Mouse (Mus musculus) cerebellum, postnatal 36 days (tissue): Measurements from ENCODE around the gene Prkaca.

ENCODE experiments used
- DNase-seq, 2 experiments: peaks; one replicate each; pipeline ENCODE4 v3.0.0; 2021 to 2022; ENCODE audit warnings: mixed read lengths in 2 of 2

The Prkaca gene

GRCm38 (mm10) chr8:83972150-83973120 lies at the start of gene Prkaca:
TSS of gene Prkaca (plus strand) at chr8:83972993.
- DNase-seq = peak; percentile 96 to 99

GRCm38 (mm10) chr8:83924585-83924984 lies 48.2 kb upstream of the Prkaca start:
- no peak for DNase-seq

- DNase-seq = peak in 1 of 2 experiments; percentile 2
Observed at GRCm38 (mm10) chr8:83926266-83926665, 46.5 kb upstream of the Prkaca start.

- no peak for DNase-seq
Observed at GRCm38 (mm10) chr8:83934222-83934621, 38.6 kb upstream of the Prkaca start.

DNA sequence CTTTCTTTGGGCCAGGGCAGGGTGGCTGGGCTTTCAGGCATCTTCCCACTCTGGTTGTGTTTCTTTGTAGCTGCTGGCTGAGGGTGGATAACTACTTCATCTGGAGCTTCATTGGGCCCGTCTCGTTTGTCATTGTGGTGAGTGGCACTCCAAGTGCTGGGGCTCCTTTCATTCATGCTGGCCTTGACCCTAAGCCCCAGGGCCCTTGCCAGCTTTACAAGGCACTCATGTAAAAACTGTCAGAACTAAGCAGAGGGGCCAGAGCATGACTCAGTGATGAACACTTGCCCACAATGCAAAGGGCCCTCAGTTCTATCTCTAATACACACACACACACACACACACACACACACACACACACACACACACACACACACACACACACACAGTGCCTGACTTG lies 37.8 kb upstream of the Prkaca start:
- no peak for DNase-seq

- no peak for DNase-seq
Observed at GRCm38 (mm10) chr8:83935435-83935834, 37.4 kb upstream of the Prkaca start.

DNA sequence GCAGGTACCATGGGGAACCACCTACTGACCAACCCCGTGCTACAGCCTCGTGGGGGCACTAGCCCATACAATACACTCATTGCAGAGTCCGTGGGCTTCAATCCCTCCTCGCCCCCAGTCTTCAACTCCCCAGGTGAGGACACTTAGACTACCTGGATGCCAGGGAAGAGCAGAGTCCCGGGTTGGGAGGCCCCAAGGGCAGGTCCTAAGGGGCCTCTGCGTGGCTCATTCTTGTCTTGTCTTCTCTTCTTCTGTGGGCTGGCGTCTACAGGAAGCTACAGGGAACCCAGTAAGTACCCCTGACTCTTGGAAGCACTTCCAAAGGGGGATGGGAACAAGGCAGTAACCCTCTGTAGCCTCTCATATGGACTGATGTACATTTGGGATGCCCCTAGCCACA lies 35.1 kb upstream of the Prkaca start:
- DNase-seq = peak in 1 of 2 experiments; percentile 1

DNA sequence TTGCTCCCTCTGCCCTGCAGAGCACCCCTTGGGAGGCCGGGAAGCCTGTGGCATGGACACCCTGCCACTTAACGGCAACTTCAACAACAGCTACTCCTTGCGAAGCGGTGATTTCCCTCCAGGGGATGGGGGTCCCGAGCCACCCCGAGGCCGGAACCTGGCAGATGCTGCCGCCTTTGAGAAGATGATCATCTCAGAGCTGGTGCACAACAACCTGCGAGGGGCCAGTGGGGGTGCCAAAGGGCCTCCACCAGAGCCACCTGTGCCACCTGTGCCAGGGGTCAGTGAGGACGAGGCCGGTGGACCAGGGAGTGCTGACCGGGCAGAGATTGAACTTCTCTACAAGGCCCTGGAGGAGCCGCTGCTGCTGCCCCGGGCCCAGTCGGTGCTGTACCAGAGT lies 34.5 kb upstream of the Prkaca start:
- DNase-seq = peak in 1 of 2 experiments; percentile 12

DNA sequence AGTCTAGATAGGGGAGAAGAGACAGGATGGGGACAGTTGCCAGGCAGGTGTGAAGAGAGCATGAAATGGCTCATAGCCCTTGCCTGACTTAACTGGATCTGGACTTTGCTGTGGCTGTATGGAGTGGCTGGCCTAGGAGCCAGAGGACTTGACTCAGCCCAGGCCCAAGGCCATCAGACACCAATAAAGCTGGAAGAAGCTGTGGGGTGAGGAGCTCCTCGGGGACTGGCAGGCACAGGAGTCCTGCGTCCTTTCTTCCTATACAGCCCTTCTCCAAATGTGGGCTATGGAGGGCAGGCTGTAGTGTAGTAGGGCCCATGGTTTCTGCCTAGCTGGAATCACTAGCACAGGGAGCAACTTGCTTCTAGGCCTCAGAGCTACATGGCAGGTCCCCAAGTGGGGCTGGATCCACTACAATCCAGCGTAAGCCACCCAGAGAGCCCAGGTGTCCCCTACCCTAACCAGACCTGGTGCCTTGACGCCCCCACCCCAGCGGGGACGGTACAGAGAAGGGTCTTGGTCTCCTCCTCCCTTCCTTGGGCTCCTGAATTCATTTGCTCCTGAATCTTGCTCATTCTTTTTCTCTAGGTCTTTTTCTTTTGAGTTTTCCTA lies 31.6 kb upstream of the Prkaca start:
- no peak for DNase-seq

DNA sequence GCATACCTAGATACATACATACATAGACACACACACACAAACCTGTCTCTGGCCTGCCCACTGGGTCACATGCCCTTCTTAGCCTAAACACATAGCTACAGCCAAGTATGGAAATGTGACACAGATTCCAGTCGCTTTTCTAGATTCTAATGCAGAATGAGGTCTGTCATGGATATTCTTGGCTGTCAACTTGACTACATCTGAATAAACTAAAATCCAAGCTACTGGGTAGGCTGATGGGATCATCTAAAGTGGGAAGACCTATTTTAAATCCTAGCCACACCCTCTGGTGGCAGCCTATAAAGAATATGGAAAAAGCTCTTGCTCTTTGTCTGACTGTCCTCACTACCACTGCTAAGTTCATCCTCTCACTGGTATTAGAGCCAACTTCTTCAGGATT lies 30.3 kb upstream of the Prkaca start:
- no peak for DNase-seq

- DNase-seq = no peak
Observed at GRCm38 (mm10) chr8:83945540-83945939, 27.3 kb upstream of the Prkaca start.

- DNase-seq = no peak
Observed at GRCm38 (mm10) chr8:83954749-83955105, 18.1 kb upstream of the Prkaca start.

DNA sequence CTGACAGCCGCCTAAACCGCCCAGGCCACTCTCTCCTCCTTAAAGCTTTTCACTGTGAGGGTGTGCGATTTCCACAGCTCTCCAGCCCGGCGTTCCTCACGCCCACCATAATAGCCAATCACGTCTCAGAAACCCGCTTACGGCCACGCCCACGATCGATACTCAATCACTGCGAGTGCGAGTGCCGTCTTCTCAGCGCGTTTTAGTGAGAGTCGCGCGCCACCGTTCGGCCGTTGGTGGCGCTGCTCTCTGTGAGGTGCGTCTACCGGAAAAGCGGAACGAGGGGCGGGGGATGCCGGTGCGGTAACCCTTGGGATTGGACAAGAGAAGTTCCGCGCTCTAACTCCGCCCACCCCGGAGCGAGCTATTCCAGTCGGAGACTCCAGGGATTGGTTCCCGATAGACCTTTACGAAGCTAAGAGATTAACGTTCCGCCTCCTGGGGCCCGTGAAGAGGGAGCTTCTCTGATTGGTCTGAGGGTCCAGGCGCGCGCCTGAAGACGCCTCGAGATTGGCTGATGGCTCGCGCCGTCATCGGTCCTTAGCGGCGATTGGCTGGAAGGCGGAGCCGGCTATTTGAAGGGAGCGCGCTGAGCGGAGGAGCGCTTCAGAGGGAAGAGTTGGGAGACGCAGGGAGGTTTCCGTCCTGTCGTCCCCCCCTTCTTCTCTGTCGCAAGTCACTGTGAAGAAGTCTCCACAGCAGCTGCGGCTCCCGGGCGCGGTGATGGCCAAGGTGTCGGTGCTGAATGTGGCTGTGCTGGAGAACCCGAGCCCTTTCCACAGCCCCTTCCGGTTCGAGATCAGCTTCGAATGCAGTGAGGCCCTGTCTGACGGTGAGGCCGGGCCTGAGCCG lies 17.5 kb upstream of the Prkaca start, which contains the start of the genes Gm10644 and Asf1b:
Gm10644 (minus strand) TSS at position 100 of the 852 bp plus-strand sequence.
Asf1b (plus strand) TSS at position 402 of the 852 bp plus-strand sequence.
- DNase-seq = peak; percentile 97 to 99

GRCm38 (mm10) chr8:83955958-83956218 lies 16.9 kb upstream of the Prkaca start:
- no peak for DNase-seq

DNA sequence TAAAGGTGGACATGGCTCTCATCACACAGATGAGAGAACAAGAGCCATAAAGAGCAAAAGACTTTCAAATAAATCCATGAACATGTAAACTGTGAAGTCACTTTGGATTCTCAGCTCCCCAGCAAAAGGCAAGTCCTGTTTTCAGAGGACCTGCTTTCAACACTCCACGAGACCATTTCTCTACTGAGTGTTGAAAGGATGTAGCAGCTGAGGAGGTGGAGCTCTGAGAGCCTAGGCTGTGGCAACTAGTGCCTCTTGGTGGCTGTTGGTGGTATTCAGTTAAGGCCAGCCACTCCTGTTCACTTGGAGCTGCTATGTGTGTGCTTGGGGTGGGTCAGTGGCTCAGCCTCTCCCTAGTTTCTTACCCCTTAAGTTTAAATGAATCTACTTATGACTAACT lies 16.0 kb upstream of the Prkaca start:
- no peak for DNase-seq

- DNase-seq = no peak
Observed at GRCm38 (mm10) chr8:83964015-83964765, 8.6 kb upstream of the Prkaca start.

DNA sequence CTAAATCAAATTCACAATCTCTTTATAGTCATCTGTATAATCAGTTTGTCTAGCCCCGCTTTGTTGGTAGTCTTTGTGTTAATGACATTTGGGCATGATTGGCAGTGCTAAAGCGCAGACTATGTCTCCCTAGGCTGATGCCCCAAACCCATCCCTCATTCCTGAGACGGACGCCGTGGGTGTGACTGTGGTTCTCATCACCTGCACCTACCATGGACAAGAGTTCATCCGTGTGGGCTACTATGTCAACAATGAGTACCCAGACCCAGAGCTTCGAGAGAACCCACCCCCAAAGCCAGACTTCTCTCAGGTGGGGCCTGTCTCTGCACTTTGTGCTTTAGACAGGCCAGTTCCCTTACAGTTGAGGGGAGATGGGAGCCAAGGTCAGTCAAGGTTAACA lies 5.1 kb upstream of the Prkaca start:
- DNase-seq = no peak

DNA sequence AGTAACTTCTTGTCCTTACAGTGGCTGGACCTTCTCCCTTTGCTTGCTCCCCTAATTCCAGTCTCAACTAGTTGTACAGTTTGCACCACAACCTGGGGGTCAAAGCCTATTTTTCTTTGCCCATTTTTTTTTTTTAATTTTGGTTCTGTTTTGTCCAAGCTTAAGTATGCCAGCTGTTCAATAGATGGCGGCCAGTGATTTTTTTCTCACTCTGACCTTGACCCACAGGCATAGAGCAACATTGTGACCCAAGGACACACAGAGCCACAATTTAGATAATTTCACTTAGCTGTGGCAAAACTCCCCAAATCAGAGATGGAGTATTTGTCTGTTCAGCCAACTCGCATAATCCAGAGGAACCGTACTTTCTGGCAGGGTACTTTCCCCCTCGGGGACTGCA lies 1.7 kb upstream of the Prkaca start:
- DNase-seq = no peak

DNA sequence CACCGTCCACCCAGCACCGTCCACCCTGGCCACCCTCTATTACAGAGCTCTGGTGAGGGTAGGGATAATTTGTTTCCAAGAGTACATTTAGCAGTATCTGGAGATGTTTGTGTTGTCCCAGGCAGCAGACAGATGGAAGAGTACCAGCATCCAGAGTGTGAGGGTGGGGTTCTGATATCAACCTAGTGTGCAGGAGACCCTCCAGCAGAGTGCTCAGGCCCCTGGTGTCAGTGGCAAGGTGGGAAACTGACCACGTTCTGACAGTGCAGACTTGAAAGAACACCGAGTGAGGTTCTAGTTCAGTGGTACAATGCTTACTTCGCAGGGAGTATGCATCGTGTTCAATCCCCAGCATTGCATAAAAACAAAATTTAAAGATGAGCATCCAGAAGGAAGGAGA lies 1.1 kb upstream of the Prkaca start:
- no peak for DNase-seq

- peak; percentile 33 to 44 for DNase-seq
Observed at GRCm38 (mm10) chr8:83973161-83974031, 603 bp downstream of the Prkaca start.

DNA sequence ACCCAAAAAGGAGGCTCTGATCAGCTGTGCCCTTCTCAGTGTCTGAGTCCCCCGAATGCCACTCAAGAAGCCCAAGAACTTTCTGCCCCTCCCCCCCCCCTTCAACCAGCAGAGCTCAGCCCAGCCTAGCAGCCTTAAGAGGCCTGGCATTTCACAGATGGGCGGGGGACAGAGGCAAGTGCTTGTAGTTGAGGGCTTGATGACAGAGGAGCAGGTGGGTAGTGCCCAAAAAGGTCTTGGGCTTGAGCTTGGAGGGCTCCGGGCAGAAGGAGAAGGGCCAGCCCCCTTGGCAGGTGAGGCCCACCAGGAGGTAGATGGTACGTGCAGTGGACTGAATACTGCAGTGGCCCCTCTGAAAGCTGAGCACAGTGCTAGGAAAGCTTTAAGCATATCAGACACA lies 1.7 kb downstream of the Prkaca start:
- no peak for DNase-seq
